Mouse (Mus musculus): ENCODE results near the gene Nr1d1.

GRCm38 (mm10) chr11:98787691-98788090 is 12.6 kb upstream of the Nr1d1 start:
- TF ChIP-seq CTCF (IDR thresholded peaks at IDR 0.05; ENCODE audit: insufficient read depth, low read length) (no peak), POLR2A (IDR thresholded peaks at IDR 0.05; ENCODE audit: borderline replicate concordance, extremely low read depth, low read depth, low read length) (no peak)
